Mouse (Mus musculus): ENCODE data around the gene Cbfa2t3. TPM values are rescaled to one million over a fixed set of nuclear protein-coding genes. Genes with fewer than 3 reads are reported as not detected.

Gene Cbfa2t3
- total and polyA plus RNA-seq, 2 experiments from 2014 or later: 5.6 to 9.5 TPM

- Histone ChIP-seq H3K27ac (ENCODE audit: low read depth, low read length) (no peak overlapping the region), H3K4me2 (ENCODE audit: low read depth) (no peak overlapping the region), H3K4me3 (ENCODE audit: low read depth, low read length) (no peak overlapping the region), H3K36me3 (ENCODE audit: insufficient read depth) (peaks cover 4% of the 10 kb centered on the region; the same call in 1 of the 2 replicates), H3K9me3 (ENCODE audit: low read length) (no peaks in the 10 kb centered on the region), H3K4me1 (ENCODE audit: insufficient read depth) (no peaks in the 10 kb centered on the region), H3K9ac (no peak overlapping the region), H3K27me3 (ENCODE audit: insufficient read depth, low read length) (no peaks in the 10 kb centered on the region)
- WGBS: 77% methylated on average over 5 of the region's 5 CpGs
- TF ChIP-seq CTCF (IDR thresholded peaks at IDR 0.05; ENCODE audit: low read depth): no peak
- DNase-seq (no peak), ATAC-seq (no peak)
These were observed 28.5 kb upstream of the Cbfa2t3 start for GRCm38 (mm10) chr8:122727412-122727811.

GRCm38 (mm10) chr8:122726789-122727188, 27.9 kb upstream of the Cbfa2t3 start:
- 72% methylated on average over 2 of the region's 2 CpGs for WGBS
- H3K4me2 ChIP-seq (ENCODE audit: low read depth): no peak overlapping the region
- DNase-seq: no peak
- TF ChIP-seq CTCF (IDR thresholded peaks at IDR 0.05; ENCODE audit: low read depth): no peak
- no peak overlapping the region for H3K27ac ChIP-seq (ENCODE audit: low read depth, low read length)
- no peaks in the 10 kb centered on the region for H3K27me3 ChIP-seq (ENCODE audit: insufficient read depth, low read length)
- no peak overlapping the region for H3K9ac ChIP-seq
- no peak overlapping the region for H3K4me3 ChIP-seq (ENCODE audit: low read depth, low read length)
- H3K36me3 ChIP-seq (ENCODE audit: insufficient read depth): peaks cover 4% of the 10 kb centered on the region; the same call in 1 of the 2 replicates
- H3K9me3 ChIP-seq (ENCODE audit: low read length): no peaks in the 10 kb centered on the region
- no peaks in the 10 kb centered on the region; the same call in 1 of the 2 replicates for H3K4me1 ChIP-seq (ENCODE audit: insufficient read depth)
- no peak for ATAC-seq

GRCm38 (mm10) chr8:122725187-122725586, 26.3 kb upstream of the Cbfa2t3 start:
- H3K27ac ChIP-seq (ENCODE audit: low read depth, low read length): no peak overlapping the region
- WGBS: 92% methylated on average over 6 of the region's 6 CpGs
- no peak for ATAC-seq
- H3K4me1 ChIP-seq (ENCODE audit: insufficient read depth): peaks cover 16% of the 10 kb centered on the region; the same call in 1 of the 2 replicates
- H3K4me3 ChIP-seq (ENCODE audit: low read depth, low read length): no peak overlapping the region
- H3K9ac ChIP-seq: no peak overlapping the region
- TF ChIP-seq CTCF (IDR thresholded peaks at IDR 0.05; ENCODE audit: low read depth): no peak
- no peak overlapping the region for H3K4me2 ChIP-seq (ENCODE audit: low read depth)
- DNase-seq: no peak
- H3K27me3 ChIP-seq (ENCODE audit: insufficient read depth, low read length): no peaks in the 10 kb centered on the region
- H3K36me3 ChIP-seq (ENCODE audit: insufficient read depth): peaks cover 4% of the 10 kb centered on the region; the same call in 1 of the 2 replicates
- H3K9me3 ChIP-seq (ENCODE audit: low read length): no peaks in the 10 kb centered on the region

- H3K4me1 ChIP-seq (ENCODE audit: insufficient read depth): peaks cover 20% of the 10 kb centered on the region; the same call in 1 of the 2 replicates
- no peak for TF ChIP-seq CTCF (IDR thresholded peaks at IDR 0.05; ENCODE audit: low read depth)
- H3K27ac ChIP-seq (ENCODE audit: low read depth, low read length): peak overlapping the region; percentile 80
- H3K4me2 ChIP-seq (ENCODE audit: low read depth): peak overlapping the region; percentile 48
- H3K4me3 ChIP-seq (ENCODE audit: low read depth, low read length): no peak overlapping the region
- no peaks in the 10 kb centered on the region for H3K9me3 ChIP-seq (ENCODE audit: low read length)
- DNase-seq: peak; percentile 69
- WGBS: 45% methylated on average over 14 of the region's 14 CpGs
- peak; percentile 84 for ATAC-seq
- H3K36me3 ChIP-seq (ENCODE audit: insufficient read depth): no peaks in the 10 kb centered on the region
- peak overlapping the region; percentile 37 for H3K9ac ChIP-seq
- H3K27me3 ChIP-seq (ENCODE audit: insufficient read depth, low read length): no peaks in the 10 kb centered on the region
These were observed 22.1 kb upstream of the Cbfa2t3 start for GRCm38 (mm10) chr8:122720811-122721640.

GRCm38 (mm10) chr8:122720070-122720729, 21.3 kb upstream of the Cbfa2t3 start:
- peak overlapping the region; percentile 37; the same call in 1 of the 2 replicates for H3K9ac ChIP-seq
- 9% methylated on average over 25 of the region's 25 CpGs for WGBS

GRCm38 (mm10) chr8:122719500-122720065, 20.7 kb upstream of the Cbfa2t3 start:
- Histone ChIP-seq H3K9ac (0 out of 2 replicates have a peak overlapping the region, but pooled peaks have one; percentile 37), H3K4me1 (ENCODE audit: insufficient read depth) (peaks cover 20% of the 10 kb centered on the region; the same call in 1 of the 2 replicates), H3K9me3 (ENCODE audit: low read length) (no peaks in the 10 kb centered on the region), H3K27ac (ENCODE audit: low read depth, low read length) (peak overlapping the region; percentile 80), H3K27me3 (ENCODE audit: insufficient read depth, low read length) (no peaks in the 10 kb centered on the region), H3K4me3 (ENCODE audit: low read depth, low read length) (no peak overlapping the region), H3K36me3 (ENCODE audit: insufficient read depth) (no peaks in the 10 kb centered on the region), H3K4me2 (ENCODE audit: low read depth) (no peak overlapping the region)
- ATAC-seq: no peak
- TF ChIP-seq CTCF (IDR thresholded peaks at IDR 0.05; ENCODE audit: low read depth): peak; percentile 17; the same call in 1 of the 2 replicates
- 39% methylated on average over 7 of the region's 7 CpGs for WGBS
- DNase-seq: no peak

More at GRCm38 (mm10) chr8:122720070-122720729, 21.3 kb upstream of the Cbfa2t3 start:
- no peaks in the 10 kb centered on the region for H3K36me3 ChIP-seq (ENCODE audit: insufficient read depth)
- H3K27ac ChIP-seq (ENCODE audit: low read depth, low read length): peak overlapping the region; percentile 80
- H3K27me3 ChIP-seq (ENCODE audit: insufficient read depth, low read length): no peaks in the 10 kb centered on the region
- ATAC-seq (peak; percentile 71), DNase-seq (peak; percentile 61)
- H3K4me3 ChIP-seq (ENCODE audit: low read depth, low read length): no peak overlapping the region
- H3K9me3 ChIP-seq (ENCODE audit: low read length): no peaks in the 10 kb centered on the region
- TF ChIP-seq CTCF (IDR thresholded peaks at IDR 0.05; ENCODE audit: low read depth): no peak
- H3K4me1 ChIP-seq (ENCODE audit: insufficient read depth): peaks cover 20% of the 10 kb centered on the region; the same call in 1 of the 2 replicates
- H3K4me2 ChIP-seq (ENCODE audit: low read depth): peak overlapping the region; percentile 48
